Mouse (Mus musculus) CH12F3 (cell line): Measurements from ENCODE around the gene Arrdc5.

ENCODE experiments used
- in situ Hi-C: fragments of 300-500 bp; cut with MboI; formaldehyde crosslinking; loops from 2 replicates; pipeline ENCODE4 v1.14.3; 2020; ENCODE audit warnings: low sequenced_read_pairs

Arrdc5 gene

DNA sequence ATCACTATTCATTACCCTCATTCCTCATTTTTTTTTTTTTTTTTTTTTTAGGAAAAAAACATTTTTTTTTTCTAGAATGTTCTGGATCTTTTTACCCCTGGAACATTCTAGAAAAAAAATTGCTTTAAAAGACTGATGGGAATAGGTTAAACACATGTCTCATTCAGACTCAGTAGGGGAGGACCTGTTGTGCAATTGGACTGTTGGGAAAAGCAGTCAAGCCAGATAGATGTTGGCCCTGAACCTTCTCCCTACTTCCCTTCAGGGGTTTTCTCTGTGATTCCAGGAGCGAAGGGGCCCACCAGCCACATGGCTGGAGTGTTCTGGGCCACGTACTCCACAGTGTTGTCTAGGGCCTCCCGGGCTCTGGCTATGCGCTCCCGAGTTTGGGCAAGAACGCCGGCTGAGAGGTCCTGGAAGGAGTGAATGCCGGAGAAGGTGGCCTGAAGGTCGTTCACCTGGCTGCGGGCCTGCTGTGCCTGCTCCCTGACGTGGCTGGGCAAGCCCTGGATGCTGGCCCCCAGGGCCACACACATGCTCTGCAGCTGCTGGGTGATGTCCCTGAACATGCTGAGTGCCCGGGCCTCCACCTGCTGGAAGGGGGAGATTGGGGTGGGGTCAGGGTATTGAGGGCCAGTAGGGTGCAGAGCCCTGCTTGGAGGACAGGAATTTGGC is 20.5 kb downstream of the Arrdc5 start:
- in situ Hi-C loops = no loop called here

GRCm38 (mm10) chr17:56278340-56278739 is 21.7 kb downstream of the Arrdc5 start:
- in situ Hi-C loops = no loop called here

DNA sequence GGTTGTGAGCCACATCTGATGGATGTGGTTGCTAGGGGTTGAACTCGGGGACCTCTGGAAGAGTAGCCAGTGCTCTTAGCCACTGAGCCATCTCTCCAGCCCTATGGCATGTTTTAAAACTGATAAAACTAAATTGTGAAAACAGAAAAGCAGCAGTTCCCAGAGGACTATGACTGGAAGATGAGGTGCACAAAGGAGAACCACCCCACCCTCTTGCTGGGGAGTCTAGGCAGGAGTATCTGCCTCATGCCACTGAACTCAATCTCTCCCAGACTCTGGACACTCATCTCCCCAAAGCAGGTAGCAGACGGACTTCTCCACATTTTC is 22.6 kb downstream of the Arrdc5 start:
- in situ Hi-C loops = no loop called here

DNA sequence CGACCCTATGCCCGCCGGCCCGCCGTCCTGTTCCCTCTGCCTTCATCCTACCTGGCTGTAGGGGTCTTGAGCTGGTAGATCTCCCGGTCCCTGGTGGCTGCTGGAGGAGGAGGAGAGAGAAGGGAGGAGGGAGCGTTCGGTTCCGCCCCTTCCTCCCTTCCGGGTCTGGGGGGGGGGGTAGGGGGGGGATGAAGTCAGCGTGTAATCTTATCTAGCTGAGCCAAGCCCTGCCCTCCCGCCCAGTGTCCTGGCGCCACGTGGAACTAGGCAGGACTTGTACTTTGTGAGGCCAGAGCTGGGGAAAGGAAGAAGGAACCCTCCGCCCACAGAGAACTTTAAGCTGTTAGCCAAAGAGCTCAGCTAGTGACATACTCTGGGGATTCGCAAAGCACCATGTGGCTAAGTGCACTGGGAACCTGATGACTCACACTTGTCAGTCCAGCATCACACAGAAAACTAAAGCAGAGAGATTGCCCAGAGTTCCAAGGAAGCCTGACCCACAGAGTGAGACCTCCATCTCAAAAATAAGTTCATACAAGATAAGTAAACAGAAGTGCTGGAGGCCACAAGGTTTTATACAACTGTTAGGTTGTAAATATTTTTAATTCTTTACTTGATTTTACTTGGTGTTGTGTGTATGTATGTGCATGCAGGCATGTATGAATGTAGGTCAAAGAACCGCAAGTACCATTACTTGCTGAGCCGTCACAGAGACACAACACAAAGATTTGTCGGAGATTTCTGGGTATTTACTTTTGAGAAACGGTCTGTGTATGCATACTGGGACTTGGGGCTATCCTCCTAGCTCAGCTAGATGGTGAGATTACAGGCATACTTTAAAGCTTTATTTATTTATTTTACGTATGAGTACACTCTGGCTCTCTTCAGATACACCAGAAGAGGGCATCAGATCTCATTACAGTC is 23.2 kb downstream of the Arrdc5 start, which contains the start of gene Ticam1:
Ticam1 (minus strand) TSS at position 144 of the 924 bp plus-strand sequence.
- in situ Hi-C loops = no loop called here

GRCm38 (mm10) chr17:56275842-56276480 is 24.1 kb downstream of the Arrdc5 start:
- in situ Hi-C loops = no loop called here

GRCm38 (mm10) chr17:56273986-56274385 is 26.1 kb downstream of the Arrdc5 start:
- in situ Hi-C loops = no loop called here

GRCm38 (mm10) chr17:56273482-56273881 is 26.6 kb downstream of the Arrdc5 start:
- in situ Hi-C loops = no loop called here

- in situ Hi-C loops = no loop called here
These were observed 27.4 kb downstream of the Arrdc5 start for GRCm38 (mm10) chr17:56272644-56273043.

- in situ Hi-C loops = no loop called here
These were observed 28.4 kb downstream of the Arrdc5 start for GRCm38 (mm10) chr17:56271609-56272253.

DNA sequence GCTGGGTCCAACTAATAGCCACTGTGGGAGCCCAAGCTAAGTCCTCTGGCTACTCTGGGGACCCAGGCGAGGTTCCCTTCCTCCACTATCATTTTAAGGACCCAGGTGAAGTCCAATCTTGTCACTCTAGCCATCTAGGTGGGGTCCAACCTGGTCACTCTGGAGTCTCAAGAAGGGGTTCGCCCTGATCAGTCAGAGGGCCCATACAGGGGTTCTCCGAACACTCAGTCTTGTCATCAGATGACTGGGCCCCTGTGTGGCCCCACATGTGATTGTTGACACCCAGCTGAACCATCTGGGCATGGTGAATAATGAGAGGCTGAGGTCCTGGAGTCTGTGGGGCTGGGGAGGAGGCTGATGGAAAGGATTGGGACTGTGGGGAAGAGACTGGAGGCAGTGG is 30.3 kb downstream of the Arrdc5 start:
- in situ Hi-C loops = no loop called here

DNA sequence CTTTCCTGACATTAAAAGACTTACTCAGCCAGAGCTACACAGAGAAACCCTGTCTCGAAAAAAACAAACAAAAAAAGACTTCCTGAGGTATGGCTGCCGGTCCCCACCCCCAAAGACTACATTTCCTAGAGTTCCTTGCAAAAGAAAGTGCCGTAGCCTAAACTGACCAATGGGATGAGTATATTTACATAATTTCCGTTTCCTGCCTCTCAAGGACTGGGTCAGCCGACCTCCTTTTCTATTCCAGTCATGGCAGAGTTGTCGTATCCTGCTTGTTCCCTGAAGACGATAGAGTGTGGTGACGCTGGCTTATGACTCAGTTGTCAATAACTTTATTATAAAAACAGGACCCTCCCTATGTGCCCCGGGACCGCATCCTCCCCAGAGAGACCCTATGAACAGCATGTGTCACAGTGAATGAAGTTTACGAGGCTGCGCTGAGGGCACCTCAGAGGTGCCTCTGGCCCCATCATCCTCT is 30.9 kb downstream of the Arrdc5 start:
- in situ Hi-C loops = no loop called here

GRCm38 (mm10) chr17:56266271-56266670 is 33.8 kb downstream of the Arrdc5 start:
- in situ Hi-C loops = no loop called here

DNA sequence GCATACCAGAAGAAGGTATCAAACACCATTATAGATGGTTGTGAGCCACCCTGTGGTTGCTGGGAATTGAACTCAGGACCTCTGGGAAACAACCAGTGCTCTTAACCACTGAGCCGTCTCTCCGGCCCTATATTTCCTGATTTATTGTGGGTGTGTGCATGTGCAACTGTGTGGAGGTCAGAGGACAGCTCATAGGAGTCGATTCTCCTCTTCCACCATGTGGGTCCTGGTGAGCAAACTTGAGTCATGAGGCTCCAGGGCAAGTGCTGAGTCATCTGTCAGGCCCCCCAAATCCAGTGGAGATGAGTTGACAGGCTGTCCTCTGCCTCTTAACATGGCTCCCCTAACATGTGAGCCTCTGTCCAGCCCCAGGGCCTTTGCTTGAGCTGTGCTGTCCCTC is 34.2 kb downstream of the Arrdc5 start:
- in situ Hi-C loops = no loop called here

GRCm38 (mm10) chr17:56265011-56265410 is 35.1 kb downstream of the Arrdc5 start:
- in situ Hi-C loops = no loop called here

DNA sequence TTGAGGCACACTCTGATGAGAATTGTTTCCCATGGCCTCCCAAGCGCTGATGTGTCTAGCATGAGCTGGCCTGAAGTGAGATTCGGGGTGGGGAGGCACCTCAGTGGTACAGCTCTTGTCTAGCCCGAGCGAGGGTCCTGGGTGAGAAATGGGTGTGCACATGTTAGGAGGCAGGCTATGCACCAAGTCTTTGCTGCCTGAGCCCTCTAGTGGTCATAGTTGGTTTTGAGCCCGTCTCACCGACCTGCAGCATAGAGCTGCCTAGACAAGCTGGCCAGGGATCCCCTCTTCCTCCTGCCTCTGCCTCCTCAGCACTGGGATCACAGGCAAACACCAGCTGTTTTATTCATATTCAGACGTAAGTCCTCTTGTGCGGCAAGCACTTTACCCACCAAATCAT is 36.1 kb downstream of the Arrdc5 start:
- in situ Hi-C loops = no loop called here

DNA sequence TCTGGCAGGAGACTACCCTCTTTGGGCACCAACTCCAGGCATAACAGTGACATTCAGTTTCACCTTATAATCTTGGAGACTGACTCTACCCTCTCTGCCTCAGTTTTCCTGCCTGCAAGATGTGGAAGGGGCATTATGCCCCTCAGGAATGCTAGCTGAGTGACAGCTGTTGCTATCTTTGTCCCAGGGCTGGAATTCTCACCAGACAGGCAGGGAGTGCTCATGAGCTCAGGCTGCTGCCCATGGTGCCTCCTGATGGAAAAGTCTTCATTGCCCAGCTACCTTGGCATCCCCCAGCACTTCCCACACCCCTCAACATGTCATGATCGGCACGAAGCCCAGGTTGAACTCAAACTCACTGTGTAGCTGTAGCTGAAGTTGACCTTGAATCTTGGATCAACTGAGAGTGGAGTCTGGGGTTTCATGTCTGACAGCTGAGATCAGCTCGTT is 37.4 kb downstream of the Arrdc5 start:
- in situ Hi-C loops = no loop called here

DNA sequence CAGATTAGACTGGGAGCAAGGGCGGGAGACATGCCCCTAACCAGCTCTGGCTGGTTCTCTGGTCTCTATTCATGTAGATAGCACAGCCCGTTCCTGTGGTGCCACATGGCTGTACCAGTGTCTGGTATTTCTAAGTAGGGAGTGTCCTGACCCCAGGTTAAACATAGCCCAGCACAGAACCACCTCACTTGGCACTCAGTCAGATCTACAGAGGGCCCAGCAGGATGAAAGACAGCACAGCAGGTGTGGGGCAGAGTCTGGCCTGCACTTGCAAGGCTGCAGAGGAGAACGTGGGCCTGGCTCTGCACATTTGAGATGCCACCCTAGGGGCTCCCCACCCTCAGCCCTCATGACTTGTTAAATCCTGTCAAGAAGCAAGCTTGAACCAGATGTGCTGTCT is 38.9 kb downstream of the Arrdc5 start:
- in situ Hi-C loops = no loop called here

GRCm38 (mm10) chr17:56259301-56260037 is 40.6 kb downstream of the Arrdc5 start:
- in situ Hi-C loops = loop anchor here (10.0 kb wide), 1 partner anchor 125 kb away; no protein-coding TSS in a partner anchor

DNA sequence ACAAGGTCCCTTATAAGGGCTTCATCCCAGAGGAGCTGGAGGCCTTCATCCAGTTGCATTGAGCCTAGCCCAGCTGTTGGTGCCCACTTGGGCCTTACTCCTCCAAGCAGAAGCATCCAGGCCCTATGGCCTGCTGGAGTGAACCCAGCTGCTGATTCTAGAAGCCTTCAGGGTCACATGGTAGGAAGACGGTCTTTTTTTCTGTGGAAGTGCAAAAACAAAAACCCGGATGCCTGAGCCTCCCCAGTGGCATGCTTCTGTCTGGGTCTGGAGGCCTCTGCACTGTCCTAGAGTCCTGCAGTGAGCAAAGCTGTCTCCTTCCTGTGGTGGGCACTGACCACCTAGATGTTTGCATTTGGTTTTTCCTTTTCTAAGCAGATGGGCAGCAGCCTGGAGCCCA is 41.3 kb downstream of the Arrdc5 start:
- in situ Hi-C loops = loop anchor here (10.0 kb wide), 1 partner anchor 124 kb away; no protein-coding TSS in a partner anchor

- in situ Hi-C loops = loop anchor here (10.0 kb wide), 1 partner anchor 123 kb away; no protein-coding TSS in a partner anchor
These were observed 41.8 kb downstream of the Arrdc5 start for GRCm38 (mm10) chr17:56258269-56258668.
